Mouse (Mus musculus) CH12.LX (cell line): ENCODE data around the gene Arhgap18. TPM values are rescaled to one million over a fixed set of nuclear protein-coding genes. Genes with fewer than 3 reads are reported as not detected.

Experiments
- DNase-seq: peaks from one replicate; pipeline ENCODE4 v3.0.0-alpha.2; 2013; ENCODE audit errors: extremely low read depth
- H3K27ac ChIP-seq: 2 replicates; pipeline ENCODE4 v1.5.1; 2012; ENCODE audit warnings: low read depth, mild to moderate bottlenecking, control low read depth, moderate library complexity; ENCODE audit not compliant: insufficient read depth
- H3K27me3 ChIP-seq: replicated peaks from 2 replicates; pipeline ENCODE3; 2012; ENCODE audit warnings: inconsistent platforms
- H3K36me3 ChIP-seq, 2 experiments: replicated peaks in 1 of 2; 2 replicates each; pipeline versions ENCODE3 to v1.6.1; 2012; ENCODE audit warnings: inconsistent platforms in 1 of 2, low read length in 1 of 2, mild to moderate bottlenecking in 1 of 2, mixed read lengths in 1 of 2, moderate library complexity in 1 of 2; ENCODE audit not compliant: control insufficient read depth in 1 of 2, insufficient read depth in 1 of 2
- H3K4me1 ChIP-seq, 2 experiments: 2 replicates each; pipeline ENCODE4 v1.6.1; 2012; ENCODE audit warnings: inconsistent platforms in 1 of 2, moderate library complexity in 1 of 2; ENCODE audit not compliant: insufficient read depth in 2 of 2, control insufficient read depth in 1 of 2
- H3K4me2 ChIP-seq: 2 replicates; pipeline ENCODE4 v1.6.1; 2012; ENCODE audit warnings: low read depth, mild to moderate bottlenecking, control low read depth; ENCODE audit not compliant: poor library complexity, insufficient read depth, severe bottlenecking
- H3K4me3 ChIP-seq, 3 experiments: fragments of 150-350 bp in 1 of 3; sonication (generic) in 1 of 3; replicated peaks in 1 of 3; 2 replicates each; pipeline versions ENCODE3 to v1.5.1; 2011 to 2012; ENCODE audit warnings: low read depth in 2 of 3, low read length in 2 of 3, mild to moderate bottlenecking in 2 of 3, moderate library complexity in 2 of 3, control low read depth in 1 of 3, improper control_type of control experiment in 1 of 3, inconsistent platforms in 1 of 3, mixed read lengths in 1 of 3; ENCODE audit not compliant: poor library complexity in 1 of 3
- H3K79me2 ChIP-seq: replicated peaks from 2 replicates; pipeline ENCODE4 v1.6.1; 2012; ENCODE audit warnings: mild to moderate bottlenecking, moderate library complexity; ENCODE audit not compliant: control insufficient read depth, poor library complexity, insufficient read depth, severe bottlenecking; ENCODE audit errors: extremely low read depth
- H3K9ac ChIP-seq: 2 replicates; pipeline ENCODE4 v1.6.1; 2012; ENCODE audit warnings: low read depth, mild to moderate bottlenecking, control low read depth, moderate library complexity; ENCODE audit not compliant: insufficient read depth
- H3K9me3 ChIP-seq: replicated peaks from 2 replicates; pipeline ENCODE3; 2012; ENCODE audit warnings: low read length, inconsistent platforms, mixed read lengths
- CTCF ChIP-seq, 2 experiments: IDR thresholded peaks in 1 of 2; conservative IDR thresholded peaks in 1 of 2; 2 replicates each; pipeline ENCODE4 v1.5.1; 2011 to 2012; ENCODE audit warnings: low read depth in 2 of 2, low read length in 2 of 2, improper control_type of control experiment in 1 of 2, inconsistent platforms in 1 of 2, mild to moderate bottlenecking in 1 of 2, moderate library complexity in 1 of 2
- EP300 ChIP-seq: IDR thresholded peaks from 2 replicates; pipeline ENCODE4 v1.6.1; 2011; ENCODE audit warnings: low read length, improper control_type of control experiment
- GABPA ChIP-seq: IDR thresholded peaks from 2 replicates; pipeline ENCODE4 v1.6.1; 2012; ENCODE audit warnings: low read depth, low read length, improper control_type of control experiment, inconsistent platforms; ENCODE audit not compliant: insufficient replicate concordance
- HCFC1 ChIP-seq: IDR thresholded peaks from 2 replicates; pipeline ENCODE4 v1.6.1; 2012; ENCODE audit warnings: low read depth, mild to moderate bottlenecking, inconsistent platforms, low read length, improper control_type of control experiment
- JUN ChIP-seq: IDR thresholded peaks from 2 replicates; pipeline ENCODE4 v1.6.1; 2011; ENCODE audit warnings: low read depth, mild to moderate bottlenecking, low read length, improper control_type of control experiment, moderate library complexity; ENCODE audit not compliant: insufficient read depth
- KAT2A ChIP-seq: IDR thresholded peaks from 2 replicates; pipeline ENCODE4 v1.6.1; 2012; ENCODE audit warnings: low read length, improper control_type of control experiment, inconsistent platforms; ENCODE audit not compliant: insufficient replicate concordance
- MAX ChIP-seq: IDR thresholded peaks from 2 replicates; pipeline ENCODE4 v1.6.1; 2011; ENCODE audit warnings: low read length, improper control_type of control experiment
- MAZ ChIP-seq: IDR thresholded peaks from 2 replicates; pipeline ENCODE4 v1.6.1; 2012; ENCODE audit warnings: low read depth, mild to moderate bottlenecking, inconsistent platforms, low read length, improper control_type of control experiment, moderate library complexity
- MXI1 ChIP-seq: IDR thresholded peaks from 2 replicates; pipeline ENCODE4 v1.6.1; 2011; ENCODE audit warnings: mild to moderate bottlenecking, low read depth, low read length, improper control_type of control experiment
- POLR2A ChIP-seq: IDR thresholded peaks from 2 replicates; pipeline ENCODE4 v1.6.1; 2011; ENCODE audit warnings: low read depth, mild to moderate bottlenecking, improper control_type of control experiment, low read length
- POLR2AphosphoS2 ChIP-seq: IDR thresholded peaks from 2 replicates; pipeline ENCODE4 v1.6.1; 2011; ENCODE audit warnings: low read depth, low read length, improper control_type of control experiment
- SIN3A ChIP-seq: IDR thresholded peaks from 2 replicates; pipeline ENCODE4 v1.6.1; 2012; ENCODE audit warnings: low read length, improper control_type of control experiment, inconsistent platforms
- SMC3 ChIP-seq: IDR thresholded peaks from 2 replicates; pipeline ENCODE4 v1.6.1; 2011; ENCODE audit warnings: low read depth, low read length, improper control_type of control experiment
- UBTF ChIP-seq: IDR thresholded peaks from 2 replicates; pipeline ENCODE4 v1.6.1; 2012; ENCODE audit warnings: low read depth, mild to moderate bottlenecking, inconsistent platforms, low read length, improper control_type of control experiment, moderate library complexity
- USF1 ChIP-seq: IDR thresholded peaks from 2 replicates; pipeline ENCODE4 v1.6.1; 2014; ENCODE audit warnings: low read depth, mild to moderate bottlenecking, inconsistent platforms, low read length, improper control_type of control experiment
- USF2 ChIP-seq: conservative IDR thresholded peaks from 2 replicates; pipeline ENCODE4 v1.6.1; 2011; ENCODE audit warnings: low read depth, low read length, improper control_type of control experiment
- ZNF384 ChIP-seq: IDR thresholded peaks from 2 replicates; pipeline ENCODE4 v1.6.1; 2012; ENCODE audit warnings: low read depth, low read length, improper control_type of control experiment, inconsistent platforms
- dilution Hi-C: fragments of 300-500 bp; cut with MboI; formaldehyde crosslinking; loops from 2 replicates; pipeline ENCODE4 v1.14.3; 2020; ENCODE audit warnings: low sequenced_read_pairs; ENCODE audit not compliant: extremely low pct_unique_long_range_greater_than_20kb, extremely low pct_ligation_motif_present
- in situ Hi-C: fragments of 300-500 bp; cut with MboI; formaldehyde crosslinking; loops from 3 replicates; pipeline ENCODE4 v1.14.3; 2019; ENCODE audit warnings: low sequenced_read_pairs, low pct_ligation_motif_present, low pct_unique_long_range_greater_than_20kb, mixed read lengths
- polyA plus RNA-seq: library from polyadenylated mRNA; unstranded; fragments of >175 nt; gene quantifications from 2 replicates; pipeline ENCODE4 v1.2.1, GENCODE M21; 2012; ENCODE audit warnings: low read depth; ENCODE audit not compliant: insufficient read length
- total RNA-seq, 2 experiments: library from RNA; depleted of rRNA; stranded (reverse); fragments of 300-350 nt in 1 of 2; fragments of >200 nt in 1 of 2; gene quantifications; 2 replicates each; pipeline ENCODE4 v1.2.3; 2012 to 2014

The Arhgap18 gene
- total and polyA plus RNA-seq, 3 experiments: 3.3 to 4.2 (median 3.3) TPM

DNA sequence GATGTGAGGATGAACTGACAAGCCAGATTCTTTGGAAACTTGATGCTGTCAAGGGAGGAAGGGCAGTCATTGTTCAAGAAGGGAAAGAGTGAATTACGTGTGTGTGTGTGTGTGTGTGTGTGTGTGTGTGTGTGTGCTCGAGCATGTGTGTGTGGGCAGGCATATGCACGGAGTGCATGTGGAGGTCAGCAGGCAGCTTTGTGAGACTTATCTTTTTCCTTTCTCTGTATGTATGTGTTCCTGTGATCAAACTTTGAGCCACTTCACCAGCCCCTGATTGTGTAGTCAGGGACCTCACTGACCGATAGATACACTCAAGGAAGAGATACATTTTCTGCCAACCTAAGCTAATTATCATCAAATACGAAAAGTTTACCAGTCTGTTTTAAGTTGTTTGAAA lies 57.6 kb downstream of the Arhgap18 start:
- Histone ChIP-seq H3K36me3 (no peaks in the 10 kb centered on the region), H3K27ac (no peak overlapping the region), H3K4me2 (no peak overlapping the region), H3K9ac (no peak overlapping the region), H3K4me3 (no peak overlapping the region), H3K27me3 (no peaks in the 10 kb centered on the region), H3K79me2 (no peaks in the 10 kb centered on the region), H3K4me1 (peaks cover 0 to 4% of the 10 kb centered on the region in 2 experiments; a peak in 1 of 4 replicates), H3K9me3 (no peaks in the 10 kb centered on the region)
- no peak for DNase-seq
- dilution Hi-C loops (no loop called here), in situ Hi-C loops (no loop called here)
- TF ChIP-seq MAZ (no peak), EP300 (no peak), UBTF (no peak), HCFC1 (no peak)

DNA sequence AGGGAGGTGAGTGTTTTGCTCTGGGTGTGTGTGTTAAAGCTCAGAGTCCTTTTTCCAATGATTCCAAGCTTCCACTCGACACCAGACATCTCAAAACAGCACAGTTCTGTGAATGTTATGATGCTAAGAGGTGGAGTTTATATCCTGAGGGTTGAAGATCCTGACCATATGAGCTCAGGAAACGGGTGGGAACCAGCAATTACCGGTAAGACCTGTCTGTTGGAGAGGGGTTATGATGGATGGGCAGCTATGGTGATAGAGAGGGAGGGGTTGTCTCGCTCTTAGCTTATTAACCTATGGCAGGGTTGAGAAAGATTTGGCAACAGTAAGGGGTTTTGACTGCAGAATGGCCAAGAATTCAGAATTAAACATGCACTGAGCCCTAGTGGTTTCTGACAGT lies 58.1 kb downstream of the Arhgap18 start:
- Histone ChIP-seq H3K27ac (no peak overlapping the region), H3K4me3 (no peak overlapping the region), H3K36me3 (no peaks in the 10 kb centered on the region), H3K27me3 (no peaks in the 10 kb centered on the region), H3K9me3 (no peaks in the 10 kb centered on the region), H3K79me2 (no peaks in the 10 kb centered on the region), H3K4me2 (no peak overlapping the region), H3K4me1 (peaks cover 0 to 4% of the 10 kb centered on the region in 2 experiments; a peak in 1 of 4 replicates), H3K9ac (no peak overlapping the region)
- dilution Hi-C loops (no loop called here), in situ Hi-C loops (no loop called here)
- no peak for DNase-seq
- no peak for TF ChIP-seq SMC3
- no peak for TF ChIP-seq JUN
- no peak for TF ChIP-seq USF2
- no peak for TF ChIP-seq KAT2A
- no peak for TF ChIP-seq GABPA
- TF ChIP-seq POLR2A: no peak
- TF ChIP-seq USF1: no peak
- no peak for TF ChIP-seq POLR2AphosphoS2
- TF ChIP-seq MXI1: no peak
- no peak for TF ChIP-seq UBTF
- TF ChIP-seq SIN3A: no peak
- TF ChIP-seq CTCF (conservative IDR thresholded peaks at IDR 0.05 in 1 of 2, IDR thresholded peaks at IDR 0.05 in 1 of 2; ENCODE audit: low read depth in 2 of 2, low read length in 2 of 2): no peak
- TF ChIP-seq MAX: no peak
- no peak for TF ChIP-seq ZNF384
- TF ChIP-seq EP300: no peak
- TF ChIP-seq, all 38 proteins: peak for 0
